Comparison of ENCODE assay signal across 9 mouse cellular contexts in the genomic region with DNA sequence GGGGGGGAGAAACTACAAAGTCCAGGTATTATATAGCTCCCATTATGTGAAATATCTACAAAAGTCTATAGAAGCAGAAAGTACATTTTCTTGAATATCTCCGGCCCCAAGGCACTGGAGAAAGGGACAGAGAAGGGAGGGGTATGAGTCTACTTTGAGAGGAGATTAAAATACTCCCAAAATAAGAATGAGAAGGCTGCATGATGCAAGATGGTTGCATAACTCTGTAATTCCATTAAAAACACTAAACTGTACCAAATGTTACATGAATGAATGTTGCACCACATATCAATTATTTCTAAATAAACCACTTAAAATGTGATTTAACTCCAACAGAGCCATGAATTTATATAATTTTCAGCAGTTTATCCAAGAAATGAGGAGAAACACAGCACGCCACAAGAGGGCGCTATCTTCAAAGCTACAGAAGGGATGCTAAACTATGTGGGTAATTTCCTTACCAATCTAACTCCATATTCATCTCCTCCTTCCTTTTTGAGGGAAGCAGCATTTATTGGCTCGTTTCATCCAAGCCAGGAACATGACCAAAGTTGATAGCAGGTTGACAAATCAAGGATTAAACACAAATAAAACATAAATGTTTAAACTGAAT.
A peak's percentile ranks its signal among the peaks of the same experiment; 100 is the strongest.
DNase-seq lines count a peak whose midpoint lies in the region; ATAC-seq and TF ChIP-seq lines count a peak whose summit lies in the region.
"Had no signal": no experiment of that assay in that cellular context is flagged by ENCODE, and none has a peak within 500 bp of the region (broad histone marks: within the 10 kb centered on the region; RNA-seq: fewer than 3 reads in every experiment).

No protein-coding gene starts in this region.

- no peaks in the 10 kb centered on the region for H3K27me3 ChIP-seq in forebrain, embryonic 10.5 days (ENCODE audit: poor library complexity, severe bottlenecking)
- no peaks in the 10 kb centered on the region for H3K27me3 ChIP-seq in forebrain, embryonic 15.5 days
- H3K27me3 ChIP-seq in G1E (ENCODE audit: insufficient read depth, low read length), result no peaks in the 10 kb centered on the region
- H3K27me3 ChIP-seq in liver, embryonic 14.5 days (ENCODE audit: control insufficient read depth, insufficient read depth, low read length), result no peaks in the 10 kb centered on the region

- H3K9me3 ChIP-seq in forebrain, embryonic 10.5 days, result peaks cover 9% of the 10 kb centered on the region
- H3K9me3 ChIP-seq in forebrain, embryonic 15.5 days, result no peaks in the 10 kb centered on the region
- H3K9me3 ChIP-seq in G1E (replicated peaks), result peaks cover 6% of the 10 kb centered on the region; the same call in 1 of the 2 replicates
- no peaks in the 10 kb centered on the region for H3K9me3 ChIP-seq in liver, embryonic 14.5 days (ENCODE audit: control insufficient read depth, low read length)
- H3K9me3 ChIP-seq: limb, embryonic 13.5 days had no signal

- H3K36me3 ChIP-seq in forebrain, embryonic 10.5 days (replicated peaks), result peaks cover 3% of the 10 kb centered on the region; the same call in 1 of the 2 replicates
- no peaks in the 10 kb centered on the region for H3K36me3 ChIP-seq in forebrain, embryonic 15.5 days
- H3K36me3 ChIP-seq in G1E (replicated peaks), result no peaks in the 10 kb centered on the region
- H3K36me3 ChIP-seq in liver, embryonic 14.5 days (replicated peaks; ENCODE audit: control insufficient read depth, insufficient read depth, low read depth), result no peaks in the 10 kb centered on the region
- H3K36me3 ChIP-seq: limb, embryonic 13.5 days had no signal

- no peak for ATAC-seq in forebrain, embryonic 15.5 days (replicated peaks)
- no peak for ATAC-seq in G1E (ENCODE audit: extremely low read depth, insufficient number of reproducible peaks, low FRiP score, poor library complexity, severe bottlenecking)
- ATAC-seq in frontal cortex, adult (ENCODE audit: low TSS enrichment), result peak; percentile 86
- ATAC-seq in liver, embryonic 14.5 days (ENCODE audit: insufficient read depth), result no peak

- H3K27ac ChIP-seq in forebrain, embryonic 10.5 days, result no peak overlapping the region
- no peak overlapping the region for H3K27ac ChIP-seq in forebrain, embryonic 15.5 days (replicated peaks)
- no peak overlapping the region for H3K27ac ChIP-seq in liver, embryonic 14.5 days
- H3K27ac ChIP-seq: limb, embryonic 13.5 days had no signal

- no peak overlapping the region for H3K4me2 ChIP-seq in forebrain, embryonic 15.5 days (replicated peaks)
- no peak overlapping the region for H3K4me2 ChIP-seq in liver, embryonic 14.5 days (ENCODE audit: low read depth)
- H3K4me2 ChIP-seq: limb, embryonic 13.5 days had no signal

- no peak for TF ChIP-seq EP300 in liver, embryonic 14.5 days (IDR thresholded peaks at IDR 0.05; ENCODE audit: low read depth)

- DNase-seq in forebrain, embryonic 10.5 days (ENCODE audit: extremely low spot score, low spot score), result peak; percentile 58
- no peak for DNase-seq in G1E (ENCODE audit: low spot score)
- DNase-seq in cerebellum, adult 18-20 months, result peak; percentile 74 to 84
- peak; percentile 63 to 85 for DNase-seq in kidney, postnatal 36 days
- peak in 2 of 3 experiments; percentile 20 to 23 for DNase-seq in liver, embryonic 14.5 days (ENCODE audit: low read depth in 3 of 3, low spot score in 3 of 3)
- DNase-seq in right cerebral cortex, postnatal 36 days (ENCODE audit: low spot score in 2 of 2), result peak; percentile 69

- H3K4me3 ChIP-seq in forebrain, embryonic 10.5 days, result no peak overlapping the region
- H3K4me3 ChIP-seq in forebrain, embryonic 15.5 days, result no peak overlapping the region
- H3K4me3 ChIP-seq in G1E (ENCODE audit: low read depth, low read length), result no peak overlapping the region
- no peak overlapping the region for H3K4me3 ChIP-seq in liver, embryonic 14.5 days (ENCODE audit: insufficient read depth in 1 of 2, low read depth in 2 of 2, low read length in 2 of 2)
- H3K4me3 ChIP-seq: limb, embryonic 13.5 days had no signal

- 27% methylated on average over 4 of the region's 4 CpGs for WGBS in forebrain, embryonic 10.5 days
- 15% methylated on average over 4 of the region's 4 CpGs for WGBS in forebrain, embryonic 15.5 days
- WGBS in liver, embryonic 14.5 days (ENCODE audit: insufficient replicate concordance), result 6% methylated on average over 4 of the region's 4 CpGs

- H3K9ac ChIP-seq in forebrain, embryonic 15.5 days (replicated peaks), result no peak overlapping the region
- H3K9ac ChIP-seq in liver, embryonic 14.5 days (replicated peaks), result no peak overlapping the region
- H3K9ac ChIP-seq: limb, embryonic 13.5 days had no signal

- H3K4me1 ChIP-seq in forebrain, embryonic 10.5 days, result peaks cover 53% of the 10 kb centered on the region
- peaks cover 12% of the 10 kb centered on the region for H3K4me1 ChIP-seq in forebrain, embryonic 15.5 days
- H3K4me1 ChIP-seq in G1E (ENCODE audit: insufficient read depth, low read depth, low read length), result no peaks in the 10 kb centered on the region; the same call in 1 of the 2 replicates
- no peaks in the 10 kb centered on the region for H3K4me1 ChIP-seq in liver, embryonic 14.5 days (replicated peaks; ENCODE audit: control insufficient read depth in 2 of 2, insufficient read depth in 2 of 2, low read length in 1 of 2)

- TF ChIP-seq CTCF in G1E (IDR thresholded peaks at IDR 0.05; ENCODE audit: low read depth, low read length), result peak; percentile 31; the same call in 1 of the 2 replicates
- TF ChIP-seq CTCF in liver, embryonic 14.5 days (IDR thresholded peaks at IDR 0.05; ENCODE audit: low read depth), result peak; percentile 66; the same call in 1 of the 2 replicates
